Mouse (Mus musculus) 3T3-L1 (cell line): ENCODE results near the gene Golga4.

Experiments used
- DNase-seq: peaks from one replicate; pipeline ENCODE4 v3.0.0-alpha.2; 2015; ENCODE audit warnings: low read depth, low spot score

Golga4 gene

DNA sequence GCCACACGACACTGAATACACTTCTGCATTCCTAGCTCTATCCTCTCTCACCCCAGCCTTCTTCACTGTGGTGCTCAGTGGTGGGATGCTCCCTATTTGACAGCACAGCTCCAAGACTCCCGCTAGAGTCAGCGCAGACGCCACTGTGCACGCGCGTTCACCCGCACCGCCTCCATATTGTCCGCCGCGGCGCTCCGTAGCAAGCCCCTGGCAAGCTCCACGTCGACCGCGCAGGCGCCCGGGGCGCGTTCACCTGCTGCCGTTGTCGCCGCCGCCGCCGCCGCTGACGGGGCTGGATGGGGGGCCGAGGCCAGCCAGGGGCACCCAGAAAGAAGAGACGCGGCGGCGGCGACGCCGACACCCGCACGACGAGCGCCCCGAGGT is at the start of gene Golga4:
TSS of gene Golga4 (plus strand) at position 248 of the 384 bp plus-strand sequence.
- peak; percentile 69 for DNase-seq

DNA sequence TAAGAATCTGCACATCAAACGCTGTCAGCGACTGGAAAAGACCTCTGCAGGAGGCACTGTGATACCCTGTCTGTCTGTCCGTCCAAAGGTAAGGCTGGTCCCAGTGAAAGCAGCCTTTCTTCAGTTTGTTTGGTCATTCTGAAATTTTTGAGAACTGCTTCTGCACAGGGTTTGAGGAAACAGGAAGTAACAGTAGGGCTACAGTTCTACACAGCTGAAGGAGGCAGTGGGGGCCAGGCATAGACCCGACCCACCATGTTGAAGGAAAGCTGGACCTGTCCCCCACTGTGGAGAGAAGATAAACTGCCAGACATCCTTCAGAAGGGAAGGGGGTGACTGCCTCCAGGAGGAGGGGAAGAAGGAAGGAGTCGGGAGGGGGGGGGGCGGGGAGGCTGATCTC is 49.7 kb upstream of the Golga4 start:
- no peak for DNase-seq

DNA sequence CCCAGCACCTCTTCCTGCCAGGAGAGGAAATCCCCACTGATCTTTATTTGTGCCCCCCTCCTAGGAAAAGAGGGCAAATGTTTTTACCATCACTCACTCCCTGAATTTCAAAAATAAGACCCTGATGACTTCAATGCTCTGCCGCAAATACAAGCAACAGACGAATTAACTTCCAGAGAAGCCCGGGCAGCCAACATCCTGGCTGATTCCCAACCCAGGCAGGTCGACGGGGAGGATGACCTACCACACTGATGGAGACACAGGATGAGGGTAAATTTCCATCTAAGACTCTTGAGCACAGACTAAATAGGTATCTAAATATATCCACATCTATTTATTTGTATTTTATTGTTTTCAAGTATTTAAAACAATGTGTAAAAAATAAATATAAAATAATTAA is 48.0 kb upstream of the Golga4 start:
- no peak for DNase-seq

DNA sequence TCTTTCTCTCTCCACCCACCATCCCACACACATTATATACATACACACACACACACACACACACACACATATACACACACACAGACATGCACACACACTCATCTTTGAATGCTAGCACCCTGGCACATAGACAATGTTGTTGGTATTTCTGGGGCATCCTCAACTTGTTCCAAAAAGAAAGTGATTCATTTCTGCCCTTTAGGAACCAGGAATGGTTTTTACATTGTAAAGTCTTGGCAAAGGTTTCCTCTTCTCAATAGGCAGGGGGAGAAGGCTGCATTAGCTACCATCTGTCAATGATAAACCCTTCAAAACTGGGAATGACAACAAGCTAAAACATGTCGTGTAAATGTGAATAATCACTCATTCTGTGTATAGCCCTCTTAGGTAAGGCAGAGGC is 42.0 kb upstream of the Golga4 start:
- no peak for DNase-seq

DNA sequence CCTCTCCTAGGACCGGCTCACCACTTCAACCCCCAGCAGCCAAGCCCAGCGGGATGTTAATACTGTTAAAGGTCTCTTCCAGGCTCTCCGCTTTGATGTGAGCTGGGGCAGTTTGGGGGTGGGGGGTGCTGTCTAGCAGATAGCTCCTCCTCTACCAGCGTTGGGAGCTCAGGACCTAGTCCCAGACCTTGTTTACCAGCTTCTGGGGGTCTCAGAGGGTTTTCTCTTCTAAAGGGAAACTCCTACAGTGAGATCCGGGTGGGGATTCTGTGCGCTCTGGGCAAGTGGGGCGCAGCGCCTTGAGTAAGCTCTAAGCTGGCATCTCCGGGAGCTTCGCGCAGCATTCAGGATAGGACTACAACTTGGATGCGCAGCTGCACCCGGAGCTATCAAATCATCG is 37.8 kb upstream of the Golga4 start:
- DNase-seq, result no peak

DNA sequence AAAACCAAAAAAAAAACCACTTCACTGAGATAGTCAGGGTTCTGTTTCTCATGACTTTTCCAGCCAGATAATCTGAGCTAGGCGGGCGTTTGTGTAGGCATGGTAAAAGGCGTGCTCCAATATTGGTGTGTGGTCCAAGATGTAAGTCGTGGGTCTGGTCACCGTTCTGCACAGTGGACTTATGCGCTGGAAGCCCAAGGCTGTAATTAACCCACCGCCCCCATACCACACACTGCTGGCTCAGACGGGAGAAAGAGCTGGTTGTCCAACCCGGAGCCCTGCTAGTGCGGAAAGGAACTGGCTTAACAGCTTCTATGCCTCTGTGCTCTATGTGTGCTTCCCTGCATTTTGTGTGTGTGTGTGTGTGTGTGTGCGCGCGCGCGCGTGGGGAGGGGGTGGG is 36.8 kb upstream of the Golga4 start:
- no peak for DNase-seq

DNA sequence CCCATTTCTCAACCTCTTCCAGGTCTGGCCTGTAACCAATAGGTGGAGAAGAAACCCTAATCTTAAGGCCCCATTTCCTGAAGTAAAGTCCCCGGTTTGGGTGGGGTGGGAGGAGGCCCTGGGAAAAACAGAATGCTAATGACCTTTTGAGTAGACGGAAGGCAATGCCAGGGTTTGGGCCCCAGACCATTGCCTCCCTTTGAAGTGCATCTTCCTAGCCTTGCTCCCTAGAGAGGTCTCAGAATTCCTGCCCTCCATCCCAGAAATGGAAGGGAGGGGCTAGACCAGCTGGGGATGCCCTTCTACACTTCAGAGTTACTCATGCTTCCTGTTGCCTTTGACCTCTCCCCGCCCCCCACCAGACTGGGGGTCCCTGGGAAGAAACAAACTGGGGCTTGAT is 34.8 kb upstream of the Golga4 start:
- DNase-seq, result no peak

DNA sequence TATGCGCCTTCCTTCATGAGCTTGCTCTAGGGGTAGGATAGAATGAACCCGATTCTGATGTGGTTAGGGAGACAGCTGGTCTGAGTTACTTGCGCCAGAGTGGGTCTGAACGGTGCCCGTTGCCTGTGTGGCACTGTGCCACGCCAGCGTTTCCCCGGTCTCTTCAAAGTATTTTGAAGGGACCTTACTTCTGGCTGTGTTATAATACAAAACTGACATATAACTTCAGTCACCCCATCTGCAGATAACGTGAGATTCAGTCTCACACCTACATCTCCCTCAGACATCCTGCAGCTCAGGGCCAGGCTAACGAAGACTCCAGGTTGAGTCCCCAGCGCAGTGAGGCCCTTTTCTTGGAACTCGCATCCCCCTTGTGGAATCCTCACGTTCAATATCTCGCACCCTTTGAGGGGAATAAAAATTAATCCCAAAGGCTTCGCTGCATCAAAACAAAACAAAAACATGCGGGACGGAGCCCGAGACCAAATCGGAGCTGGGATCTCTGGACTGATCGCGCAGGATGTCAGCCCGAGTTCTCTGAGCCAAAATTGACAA is 29.8 kb upstream of the Golga4 start:
- no peak for DNase-seq

DNA sequence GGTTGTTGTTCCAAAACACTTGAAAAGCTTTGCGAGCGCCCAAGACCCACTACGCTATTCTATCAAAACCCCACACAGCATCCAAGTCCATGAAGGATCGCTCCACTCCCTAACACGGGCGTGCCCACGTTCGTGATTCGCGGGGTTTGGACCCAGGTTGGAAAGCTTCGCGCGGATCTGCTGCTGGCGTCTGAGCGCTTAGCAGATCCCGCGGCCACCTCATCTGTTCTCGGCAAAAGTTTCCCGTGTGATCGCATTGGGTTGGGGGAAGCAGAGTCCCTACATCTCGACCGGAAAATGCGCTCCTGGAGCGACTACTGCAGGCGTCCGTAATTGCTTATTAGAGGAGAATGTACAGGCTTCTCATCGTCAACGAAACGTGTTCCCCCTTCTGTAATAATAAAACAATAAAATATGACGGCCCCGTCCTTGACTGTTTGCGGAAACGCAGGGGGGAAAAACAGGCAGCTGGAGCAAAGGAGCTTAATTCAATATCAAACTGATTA is 29.2 kb upstream of the Golga4 start:
- DNase-seq, result no peak

DNA sequence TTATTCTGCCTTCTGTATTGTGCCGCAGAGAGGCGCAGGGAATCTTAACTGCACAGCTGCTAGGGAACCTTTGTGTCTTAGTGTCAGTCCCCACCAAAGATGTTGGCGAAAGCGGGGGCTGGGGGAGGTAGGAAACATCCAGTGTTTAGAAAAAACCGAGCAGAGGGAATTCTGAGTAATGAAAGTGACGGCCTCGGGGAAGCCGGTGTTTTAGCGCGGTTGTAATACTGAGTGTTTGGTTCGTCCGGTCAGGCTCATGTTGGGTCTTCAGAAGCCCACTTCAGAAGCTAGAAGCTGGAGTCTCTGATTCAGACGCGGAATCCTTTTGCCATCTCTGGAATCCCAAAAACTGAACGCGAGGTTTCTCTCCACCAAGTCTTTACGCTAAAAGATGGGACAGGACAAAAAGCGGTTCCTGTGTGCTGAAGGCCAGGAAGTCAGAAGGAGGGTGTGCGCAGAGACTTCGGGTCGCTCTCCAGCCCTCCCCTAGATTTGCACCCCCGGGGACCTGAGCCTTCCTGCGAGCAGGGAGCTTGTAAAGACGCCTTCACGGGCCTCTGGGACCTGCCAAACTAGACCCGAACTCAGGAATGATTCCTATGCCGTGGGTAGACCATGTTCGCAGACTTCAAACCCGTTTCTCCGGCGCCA is 28.7 kb upstream of the Golga4 start:
- DNase-seq, result no peak

DNA sequence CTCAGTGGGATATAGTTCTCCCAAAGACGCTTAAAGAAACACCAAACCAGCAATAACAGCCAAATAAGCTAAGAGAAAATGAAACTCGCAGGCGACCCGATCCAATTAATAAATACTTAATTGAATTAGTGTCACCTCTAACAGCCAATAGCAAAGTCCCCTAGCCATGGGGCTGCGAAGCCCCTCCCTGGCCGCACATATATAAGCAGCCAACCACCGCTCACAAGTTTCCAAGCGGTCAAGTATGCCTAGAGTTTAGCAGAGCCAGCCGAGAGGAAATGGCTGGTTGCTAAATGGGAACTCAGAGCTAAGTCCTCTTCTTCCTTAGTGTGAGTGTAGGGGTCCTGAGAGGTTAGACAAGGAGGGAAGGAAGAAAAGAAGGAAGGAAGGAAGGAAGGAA is 28.1 kb upstream of the Golga4 start, which contains the start of gene Eomes:
TSS of gene Eomes (plus strand) at position 252 of the 400 bp plus-strand sequence.
- no peak for DNase-seq

DNA sequence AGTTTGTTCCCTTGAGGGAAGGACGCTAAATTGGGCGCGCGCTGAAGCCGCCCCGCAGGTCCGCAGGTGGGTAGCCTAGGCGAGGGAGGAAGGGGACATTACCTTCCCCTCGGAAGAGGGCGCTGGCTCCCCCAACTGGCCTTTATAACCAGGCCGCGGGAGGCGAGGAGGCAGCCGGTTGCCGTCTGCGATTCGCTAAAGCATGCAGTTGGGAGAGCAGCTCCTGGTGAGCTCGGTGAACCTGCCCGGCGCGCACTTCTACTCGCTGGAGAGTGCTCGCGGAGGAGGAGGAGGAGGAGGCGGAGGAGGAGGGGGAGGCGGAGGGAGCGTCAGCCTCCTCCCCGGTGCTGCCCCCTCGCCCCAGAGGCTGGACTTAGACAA is 27.6 kb upstream of the Golga4 start:
- no peak for DNase-seq

DNA sequence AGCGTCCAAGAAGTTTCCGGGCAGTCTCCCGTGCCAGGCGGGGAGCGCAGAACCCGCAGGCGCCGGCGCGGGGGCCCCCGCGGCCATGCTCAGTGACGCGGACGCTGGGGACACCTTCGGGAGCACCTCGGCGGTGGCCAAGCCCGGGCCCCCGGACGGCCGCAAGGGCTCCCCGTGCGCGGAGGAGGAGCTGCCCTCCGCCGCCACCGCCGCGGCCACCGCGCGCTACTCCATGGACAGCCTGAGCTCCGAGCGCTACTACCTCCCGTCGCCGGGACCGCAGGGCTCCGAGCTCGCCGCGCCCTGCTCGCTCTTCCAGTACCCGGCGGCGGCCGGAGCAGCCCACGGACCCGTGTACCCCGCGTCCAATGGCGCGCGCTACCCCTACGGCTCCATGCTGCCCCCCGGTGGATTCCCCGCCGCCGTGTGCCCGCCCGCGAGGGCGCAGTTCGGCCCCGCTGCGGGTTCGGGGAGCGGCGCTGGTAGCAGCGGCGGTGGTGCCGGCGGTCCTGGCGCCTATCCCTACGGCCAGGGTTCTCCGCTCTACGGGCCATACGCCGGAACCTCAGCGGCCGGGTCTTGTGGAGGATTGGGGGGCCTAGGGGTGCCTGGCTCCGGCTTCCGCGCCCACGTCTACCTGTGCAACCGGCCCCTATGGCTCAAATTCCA is 27.1 kb upstream of the Golga4 start:
- no peak for DNase-seq

DNA sequence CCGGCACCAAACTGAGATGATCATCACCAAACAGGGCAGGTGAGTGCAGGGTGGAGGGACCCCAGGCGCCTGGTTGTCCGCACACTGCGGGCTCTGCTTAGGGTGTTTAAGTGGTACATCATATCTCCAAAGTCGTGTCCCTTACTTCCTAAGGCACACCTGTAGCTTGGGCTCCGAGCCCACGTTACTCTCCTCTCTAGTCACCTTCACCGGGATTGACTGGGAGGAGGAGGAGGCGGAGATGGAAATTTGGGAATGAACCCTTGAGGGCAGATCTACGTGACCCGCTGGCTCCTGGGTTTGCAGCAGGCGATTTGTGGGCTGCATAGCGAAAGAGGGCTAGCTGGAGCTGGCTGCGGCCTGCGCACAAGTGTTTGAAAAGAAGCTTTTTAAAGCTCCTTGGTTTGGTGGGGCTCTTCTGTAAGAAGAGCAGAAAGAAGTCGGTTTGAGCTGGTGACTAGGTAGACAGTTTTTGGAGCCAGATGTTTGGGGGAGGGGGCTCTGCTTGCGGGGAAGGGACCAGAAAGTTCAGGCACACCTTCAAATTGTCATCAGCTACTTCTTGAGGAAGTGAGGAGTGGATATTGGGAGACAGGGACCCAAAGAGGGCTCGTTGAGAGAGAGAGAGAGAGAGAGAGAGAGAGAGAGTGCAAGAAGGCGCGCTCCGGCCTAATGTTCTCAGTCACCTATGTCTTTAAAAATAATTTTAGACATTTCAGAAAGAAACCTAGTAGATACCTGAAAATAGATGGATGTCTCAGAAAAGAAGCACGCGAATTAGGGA is 26.4 kb upstream of the Golga4 start:
- DNase-seq, result no peak

DNA sequence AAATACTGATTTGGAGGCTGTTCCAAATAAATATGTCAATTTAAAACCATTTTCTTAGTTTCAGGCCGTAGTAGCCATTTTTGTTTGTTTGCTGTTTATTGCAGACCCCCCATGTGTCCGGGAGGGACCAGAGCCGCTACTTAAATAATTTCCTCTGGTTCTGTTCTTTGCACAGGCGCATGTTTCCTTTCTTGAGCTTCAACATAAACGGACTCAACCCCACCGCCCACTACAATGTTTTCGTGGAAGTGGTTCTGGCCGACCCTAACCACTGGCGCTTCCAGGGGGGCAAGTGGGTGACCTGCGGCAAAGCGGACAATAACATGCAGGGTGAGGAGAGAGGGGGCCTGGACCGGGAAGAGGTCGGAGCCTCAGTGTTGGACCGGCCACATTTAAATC is 25.8 kb upstream of the Golga4 start:
- DNase-seq, result no peak

DNA sequence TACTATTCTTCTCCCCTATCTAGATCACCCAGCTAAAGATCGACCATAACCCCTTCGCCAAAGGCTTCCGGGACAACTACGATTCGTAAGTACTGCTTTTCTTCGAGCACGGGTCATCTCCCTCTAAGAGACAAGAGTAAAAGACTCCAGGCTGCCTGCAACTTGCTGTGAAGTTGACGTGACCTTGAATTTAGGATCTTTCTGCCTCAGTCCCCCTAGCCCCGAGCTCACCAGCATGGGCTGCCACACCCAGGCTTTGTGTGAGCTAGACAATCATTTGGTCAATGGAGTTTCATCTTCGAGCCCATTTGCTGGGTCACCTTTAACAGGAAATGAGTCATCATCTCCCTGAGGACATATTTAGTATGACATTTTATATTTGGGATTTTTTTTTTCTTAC is 23.9 kb upstream of the Golga4 start:
- DNase-seq, result peak; percentile 34

DNA sequence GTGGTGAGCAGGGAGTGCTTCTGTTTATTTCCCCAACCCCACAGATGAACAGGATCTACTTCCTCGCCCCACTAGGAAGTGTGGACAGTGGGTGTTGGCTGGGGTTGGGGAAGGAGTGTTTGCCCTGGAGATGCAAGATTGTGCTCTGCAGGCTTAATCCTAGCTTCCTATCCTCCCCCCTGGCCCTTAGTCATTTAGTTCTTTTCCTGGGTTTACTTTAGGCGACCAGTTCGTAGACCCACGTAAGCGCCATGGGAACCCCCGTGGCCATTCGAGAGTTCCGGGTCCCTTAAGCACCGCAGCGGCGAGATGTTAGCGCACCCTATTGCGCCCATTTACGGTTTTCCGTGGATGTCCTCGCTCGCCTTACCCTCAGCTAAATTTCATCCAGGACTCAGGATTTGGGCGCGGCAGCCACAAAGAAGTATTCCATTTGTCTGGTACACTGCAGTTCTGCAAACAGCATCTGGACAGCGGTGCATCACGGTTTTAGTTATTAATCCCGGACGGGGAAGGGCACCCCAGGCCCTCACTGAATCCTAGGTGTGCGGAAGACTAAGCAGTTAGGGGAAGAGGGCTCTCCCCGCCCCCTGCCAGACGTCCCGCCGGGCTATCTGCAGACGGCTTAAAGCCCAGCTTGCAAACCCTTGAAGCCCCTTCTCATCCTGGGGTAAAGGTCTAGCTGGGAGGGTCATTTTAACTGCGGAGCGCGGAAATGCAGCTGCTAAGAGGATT is 19.5 kb upstream of the Golga4 start:
- no peak for DNase-seq

DNA sequence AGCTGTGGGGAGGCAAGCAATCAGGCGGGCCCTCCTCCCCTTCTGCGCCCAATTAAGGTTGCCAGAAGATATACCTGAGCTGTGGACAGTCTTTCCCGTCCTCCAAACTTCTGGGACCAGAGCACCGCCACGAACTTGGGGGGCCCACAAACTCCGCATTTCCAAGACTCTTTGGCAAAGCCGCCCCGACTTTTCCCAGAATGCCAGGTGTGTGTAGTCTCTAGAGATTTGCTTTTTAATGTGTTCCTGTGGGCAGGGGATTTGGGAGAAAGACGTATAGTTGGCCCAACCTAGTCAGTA is 19.0 kb upstream of the Golga4 start:
- DNase-seq, result no peak

DNA sequence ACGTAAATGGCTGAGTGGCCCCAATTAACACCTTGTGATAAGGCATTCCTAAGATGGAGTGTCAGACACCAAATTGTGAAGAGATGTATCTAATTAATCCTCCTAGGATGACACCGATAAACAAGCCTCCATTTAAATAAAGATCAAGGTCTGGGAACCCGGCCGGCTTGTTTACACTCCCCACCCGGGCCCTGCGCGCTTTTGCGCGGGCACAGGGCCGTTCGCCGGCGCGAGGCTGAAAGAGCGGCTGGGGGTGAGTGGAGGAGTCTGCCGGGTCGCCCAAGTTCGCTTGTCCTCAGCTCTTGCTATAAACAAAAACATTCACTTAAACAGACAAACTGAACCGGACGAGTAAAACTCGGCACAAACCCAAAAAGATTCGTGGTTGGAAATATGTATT is 18.4 kb upstream of the Golga4 start:
- DNase-seq, result no peak

DNA sequence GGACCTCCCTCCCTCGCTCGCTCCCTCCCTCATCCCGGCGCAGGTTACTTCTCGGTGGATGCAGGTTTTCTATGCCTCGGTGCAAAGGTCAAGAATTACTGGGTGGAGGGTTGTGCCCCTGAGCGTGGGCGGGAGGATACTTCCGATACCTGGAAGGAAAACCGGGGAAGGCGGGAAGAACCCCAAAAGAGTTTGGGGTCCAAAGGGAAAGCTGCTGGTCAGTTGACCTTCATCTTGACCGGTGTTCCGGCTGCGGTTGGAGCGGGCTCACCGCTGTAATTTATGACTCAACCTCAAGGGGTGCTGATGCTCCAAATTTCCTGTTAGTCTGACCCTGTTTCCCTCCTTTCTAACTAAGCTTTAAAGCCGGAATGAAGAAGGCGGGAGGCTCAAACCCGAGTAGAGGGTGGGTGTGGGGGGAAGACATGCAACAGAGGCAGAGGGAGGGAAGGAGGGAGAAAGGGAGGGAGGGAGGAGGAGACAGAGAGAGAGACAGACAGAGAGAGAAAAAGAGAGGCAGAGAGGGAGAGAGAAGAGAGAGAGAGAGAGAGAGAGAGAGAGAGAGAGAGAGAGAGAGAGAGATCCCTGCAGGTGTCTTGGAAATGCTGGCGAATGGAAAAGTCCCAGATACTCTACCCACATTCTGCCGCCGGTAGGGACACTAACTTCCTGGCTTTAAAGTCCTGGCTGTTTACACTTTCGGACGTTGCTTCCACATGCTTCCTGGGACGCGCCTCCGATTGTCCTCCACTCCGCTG is 17.8 kb upstream of the Golga4 start:
- peak; percentile 52 for DNase-seq

DNA sequence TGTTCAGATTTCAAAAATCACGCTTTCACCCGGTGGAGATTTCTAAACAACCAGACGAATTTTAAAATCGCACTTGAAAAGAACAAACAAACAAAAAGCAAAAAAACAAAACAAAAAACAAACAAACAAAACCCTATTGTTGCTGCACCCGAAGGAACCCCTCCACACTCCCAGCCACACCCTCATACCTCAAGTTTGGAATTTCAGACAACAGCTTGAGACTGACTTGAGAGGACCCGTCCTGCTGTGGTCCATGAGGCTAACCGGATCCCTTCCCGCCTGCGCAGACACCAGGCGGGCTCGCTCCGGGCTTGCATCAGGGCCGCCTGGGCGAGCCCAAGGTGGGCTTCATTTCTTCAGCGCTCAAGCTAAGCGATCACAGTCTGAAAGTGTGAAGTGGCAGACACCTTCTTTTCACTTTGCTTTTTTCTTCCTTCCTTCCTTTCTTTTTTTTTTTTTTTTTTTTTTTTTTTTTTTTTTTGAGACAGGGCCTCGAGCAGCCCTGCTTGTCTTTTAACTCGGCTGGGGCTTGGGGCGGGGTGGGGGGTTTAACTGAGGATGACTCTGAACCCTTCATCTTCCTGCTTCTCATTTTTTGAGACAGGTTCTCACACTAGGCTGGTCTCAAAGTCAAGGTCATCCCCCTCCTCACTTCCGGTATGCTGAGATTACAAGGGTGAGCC is 17.0 kb upstream of the Golga4 start:
- DNase-seq, result no peak
